Mouse (Mus musculus): ENCODE measurements around the gene Kif5c. TPM values are rescaled to one million over a fixed set of nuclear protein-coding genes. Genes with fewer than 3 reads are reported as not detected.

Gene Kif5c
- polyA plus RNA-seq, 1 experiment from 2014 or later = 3.7 TPM

- 56% methylated on average over 7 of the region's 7 CpGs for WGBS
- ATAC-seq (ENCODE audit: insufficient number of reproducible peaks, low FRiP score, low TSS enrichment, low read depth) = no peak
- no peak overlapping the region for H3K4me2 ChIP-seq
- no peak overlapping the region for H3K4me3 ChIP-seq
- H3K4me1 ChIP-seq = peaks cover 3% of the 10 kb centered on the region; the same call in 1 of the 2 replicates
- H3K27ac ChIP-seq = no peak overlapping the region
- no peaks in the 10 kb centered on the region for H3K9me3 ChIP-seq
- no peaks in the 10 kb centered on the region for H3K36me3 ChIP-seq
- no peak overlapping the region for H3K9ac ChIP-seq
- no peaks in the 10 kb centered on the region for H3K27me3 ChIP-seq
These were observed 59.3 kb downstream of the Kif5c start for GRCm38 (mm10) chr2:49678386-49678785.

DNA sequence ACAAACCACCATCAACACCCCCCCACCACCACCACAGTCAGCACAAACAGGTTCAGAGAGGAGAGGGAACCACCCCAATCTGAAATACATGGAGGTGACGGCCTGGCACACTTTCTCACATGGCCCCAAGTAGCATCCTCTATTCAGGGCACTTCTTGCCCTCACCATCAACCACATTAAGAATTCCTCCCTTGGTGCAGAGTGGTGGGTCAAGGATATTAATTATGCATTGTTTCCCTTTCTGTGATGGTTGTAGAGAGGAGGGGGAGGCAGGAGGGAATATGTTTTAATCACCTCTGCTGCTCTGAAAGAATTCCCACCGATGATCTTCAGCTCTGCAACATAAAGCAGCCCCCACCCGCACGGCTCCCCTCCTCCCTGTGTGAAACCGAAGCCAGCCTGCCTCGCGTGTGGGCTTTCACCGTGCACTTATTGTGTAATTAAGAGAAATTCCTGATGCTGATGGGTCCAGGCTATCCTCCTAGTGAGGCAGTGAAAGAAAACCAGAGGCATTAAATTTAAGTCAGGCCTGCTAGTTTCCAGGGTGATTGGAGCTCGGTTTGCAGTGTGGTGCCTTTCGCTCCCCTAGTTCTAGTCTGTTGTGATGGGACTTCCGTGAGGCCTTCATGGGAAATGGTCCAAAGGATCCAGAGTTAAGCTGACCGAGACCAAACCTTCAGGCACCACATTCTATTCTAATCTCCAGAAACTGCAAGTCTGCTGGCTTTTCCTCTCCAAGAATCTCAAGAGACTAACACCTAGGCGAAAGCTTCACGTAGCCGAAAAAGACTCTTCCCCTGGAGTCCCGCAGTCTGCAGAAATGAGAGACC, 60.3 kb downstream of the Kif5c start:
- WGBS = 63% methylated on average over 16 of the region's 16 CpGs
- H3K27me3 ChIP-seq = no peaks in the 10 kb centered on the region
- H3K4me1 ChIP-seq = peaks cover 5% of the 10 kb centered on the region; the same call in 1 of the 2 replicates
- H3K4me3 ChIP-seq = no peak overlapping the region
- no peaks in the 10 kb centered on the region for H3K9me3 ChIP-seq
- no peak for ATAC-seq (ENCODE audit: insufficient number of reproducible peaks, low FRiP score, low TSS enrichment, low read depth)
- no peak overlapping the region for H3K4me2 ChIP-seq
- H3K27ac ChIP-seq = no peak overlapping the region
- H3K9ac ChIP-seq = no peak overlapping the region
- no peaks in the 10 kb centered on the region for H3K36me3 ChIP-seq

GRCm38 (mm10) chr2:49682754-49683153, 63.7 kb downstream of the Kif5c start:
- no peak for ATAC-seq (ENCODE audit: insufficient number of reproducible peaks, low FRiP score, low TSS enrichment, low read depth)
- H3K4me2 ChIP-seq = no peak overlapping the region
- H3K36me3 ChIP-seq = no peaks in the 10 kb centered on the region
- H3K9me3 ChIP-seq = no peaks in the 10 kb centered on the region
- H3K4me1 ChIP-seq = peaks cover 5% of the 10 kb centered on the region; the same call in 1 of the 2 replicates
- WGBS = 79% methylated on average over 6 of the region's 6 CpGs
- no peak overlapping the region for H3K9ac ChIP-seq
- H3K27me3 ChIP-seq = no peaks in the 10 kb centered on the region
- no peak overlapping the region for H3K27ac ChIP-seq
- H3K4me3 ChIP-seq = no peak overlapping the region

DNA sequence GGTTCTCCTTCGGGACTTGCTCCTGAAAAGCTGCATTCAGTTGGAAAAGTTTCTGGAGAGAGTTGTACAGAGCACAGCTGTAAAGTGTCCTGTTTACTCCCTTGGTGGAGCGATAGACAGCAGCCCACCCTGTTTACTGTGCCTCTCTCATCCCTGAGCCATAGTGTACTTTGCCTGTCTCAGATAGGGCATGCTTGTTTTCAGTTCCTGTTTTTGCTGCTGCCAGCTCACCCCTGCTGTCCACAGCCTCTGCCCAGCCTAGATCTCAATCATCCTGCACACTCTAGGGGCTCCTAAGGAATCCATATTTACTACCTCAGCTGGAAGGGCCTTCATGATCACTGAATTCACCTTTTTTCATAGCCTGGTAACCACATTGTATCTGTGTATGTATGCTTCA, 65.7 kb downstream of the Kif5c start:
- Histone ChIP-seq H3K4me2 (no peak overlapping the region), H3K27me3 (no peaks in the 10 kb centered on the region), H3K4me1 (peaks cover 2% of the 10 kb centered on the region; the same call in 1 of the 2 replicates), H3K9ac (no peak overlapping the region), H3K27ac (no peak overlapping the region), H3K4me3 (no peak overlapping the region), H3K36me3 (no peaks in the 10 kb centered on the region), H3K9me3 (no peaks in the 10 kb centered on the region)
- ATAC-seq (ENCODE audit: insufficient number of reproducible peaks, low FRiP score, low TSS enrichment, low read depth) = no peak
- 77% methylated on average over 2 of the region's 2 CpGs for WGBS

DNA sequence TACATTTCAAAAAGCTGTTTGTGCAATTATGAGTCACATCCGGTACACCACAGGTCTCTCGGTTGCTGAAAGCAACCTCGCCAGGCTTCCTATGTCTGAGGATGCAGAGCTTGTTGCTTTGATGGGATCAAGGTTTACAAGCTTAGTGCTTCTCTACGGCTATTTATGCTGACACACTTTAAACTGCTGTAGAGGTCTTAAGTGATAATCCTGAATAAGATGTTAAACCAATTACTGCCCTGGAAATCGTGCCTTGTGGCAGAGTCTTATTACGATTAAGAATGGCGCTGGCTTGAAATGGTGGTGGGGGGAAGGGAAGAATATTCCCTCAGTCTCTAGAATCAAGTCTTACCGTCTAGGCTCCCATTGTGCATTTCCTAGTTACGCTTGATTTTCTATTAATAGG, 71.3 kb downstream of the Kif5c start:
- no peak overlapping the region for H3K4me3 ChIP-seq
- WGBS = 36% methylated on average over 9 of the region's 9 CpGs
- H3K4me1 ChIP-seq = no peaks in the 10 kb centered on the region
- H3K9ac ChIP-seq = no peak overlapping the region
- no peaks in the 10 kb centered on the region for H3K36me3 ChIP-seq
- no peak overlapping the region for H3K4me2 ChIP-seq
- no peaks in the 10 kb centered on the region for H3K27me3 ChIP-seq
- no peak overlapping the region for H3K27ac ChIP-seq
- no peak for ATAC-seq (ENCODE audit: insufficient number of reproducible peaks, low FRiP score, low TSS enrichment, low read depth)
- H3K9me3 ChIP-seq = no peaks in the 10 kb centered on the region

- H3K36me3 ChIP-seq = no peaks in the 10 kb centered on the region
- 71% methylated on average over 5 of the region's 5 CpGs for WGBS
- H3K9me3 ChIP-seq = no peaks in the 10 kb centered on the region
- H3K4me3 ChIP-seq = no peak overlapping the region
- H3K9ac ChIP-seq = no peak overlapping the region
- H3K4me1 ChIP-seq = no peaks in the 10 kb centered on the region
- no peak overlapping the region for H3K27ac ChIP-seq
- no peaks in the 10 kb centered on the region for H3K27me3 ChIP-seq
- no peak for ATAC-seq (ENCODE audit: insufficient number of reproducible peaks, low FRiP score, low TSS enrichment, low read depth)
- H3K4me2 ChIP-seq = no peak overlapping the region
These were observed 72.3 kb downstream of the Kif5c start for GRCm38 (mm10) chr2:49691441-49691840.

DNA sequence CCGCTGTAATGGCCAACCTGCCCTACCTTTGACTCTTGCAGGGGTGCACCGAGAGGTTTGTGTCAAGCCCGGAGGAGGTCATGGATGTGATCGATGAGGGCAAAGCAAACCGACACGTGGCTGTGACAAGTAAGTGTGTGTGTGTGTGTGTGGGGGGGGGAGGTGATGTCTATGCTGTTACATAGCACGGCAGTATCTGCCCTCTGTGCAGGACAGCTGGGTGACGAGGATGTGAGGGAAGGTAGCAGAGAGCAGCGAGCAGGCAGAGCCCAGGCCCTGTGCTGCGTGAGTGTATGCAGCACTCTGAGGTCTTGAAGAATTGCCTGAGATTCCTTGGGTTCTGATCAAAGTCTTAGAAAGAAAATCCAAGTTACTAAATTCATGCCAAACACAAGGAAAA, 75.6 kb downstream of the Kif5c start:
- Histone ChIP-seq H3K36me3 (no peaks in the 10 kb centered on the region), H3K9me3 (no peaks in the 10 kb centered on the region), H3K27me3 (no peaks in the 10 kb centered on the region), H3K9ac (no peak overlapping the region), H3K4me3 (no peak overlapping the region), H3K4me2 (no peak overlapping the region), H3K27ac (no peak overlapping the region), H3K4me1 (no peaks in the 10 kb centered on the region)
- no peak for ATAC-seq (ENCODE audit: insufficient number of reproducible peaks, low FRiP score, low TSS enrichment, low read depth)
- 71% methylated on average over 10 of the region's 10 CpGs for WGBS

DNA sequence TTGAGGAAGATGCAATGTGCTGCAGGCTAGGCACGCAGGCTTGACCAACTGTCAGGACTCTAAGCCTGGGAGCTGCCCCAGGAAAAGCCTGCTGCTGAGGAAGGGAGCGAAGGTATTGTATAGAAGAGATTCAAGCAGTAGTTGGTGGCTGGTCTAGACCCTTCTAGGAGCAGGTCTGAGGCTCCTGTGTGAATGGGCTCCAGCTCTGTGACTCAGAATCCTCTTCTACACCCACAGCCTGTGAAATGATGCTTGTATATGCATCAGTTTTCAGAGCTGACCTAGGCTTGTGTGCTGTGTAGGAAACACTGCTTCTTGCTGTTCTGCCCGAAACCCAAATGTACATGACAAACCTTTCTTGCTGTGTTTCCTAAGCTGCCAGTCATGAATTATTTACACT, 76.4 kb downstream of the Kif5c start:
- Histone ChIP-seq H3K27me3 (no peaks in the 10 kb centered on the region), H3K36me3 (no peaks in the 10 kb centered on the region), H3K4me3 (no peak overlapping the region), H3K27ac (no peak overlapping the region), H3K4me2 (no peak overlapping the region), H3K4me1 (no peaks in the 10 kb centered on the region), H3K9me3 (no peaks in the 10 kb centered on the region), H3K9ac (no peak overlapping the region)
- 87% methylated on average over 3 of the region's 3 CpGs for WGBS
- no peak for ATAC-seq (ENCODE audit: insufficient number of reproducible peaks, low FRiP score, low TSS enrichment, low read depth)

DNA sequence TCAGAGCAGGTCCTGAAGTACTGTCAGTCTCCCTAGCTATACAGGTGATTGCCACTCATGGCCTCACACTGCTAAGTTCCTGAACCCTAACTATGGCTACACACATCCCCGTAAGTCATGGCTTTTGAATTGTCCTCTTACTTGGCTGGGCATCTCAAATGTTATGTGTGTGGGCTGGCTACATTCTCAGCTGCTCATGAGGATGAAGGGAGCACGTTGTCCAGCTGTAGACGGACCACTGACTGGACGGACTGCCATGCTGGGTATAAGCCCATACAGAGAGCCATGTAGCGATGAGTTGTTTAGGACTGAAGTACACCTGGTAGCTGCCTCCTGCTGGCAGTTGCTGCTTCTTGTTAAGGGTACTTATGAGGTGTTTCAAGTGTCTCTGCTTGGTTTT, 79.8 kb downstream of the Kif5c start:
- Histone ChIP-seq H3K4me1 (no peaks in the 10 kb centered on the region), H3K9me3 (no peaks in the 10 kb centered on the region), H3K9ac (no peak overlapping the region), H3K4me3 (no peak overlapping the region), H3K36me3 (no peaks in the 10 kb centered on the region), H3K27me3 (no peaks in the 10 kb centered on the region), H3K4me2 (no peak overlapping the region), H3K27ac (no peak overlapping the region)
- no peak for ATAC-seq (ENCODE audit: insufficient number of reproducible peaks, low FRiP score, low TSS enrichment, low read depth)
- WGBS = 86% methylated on average over 5 of the region's 5 CpGs

DNA sequence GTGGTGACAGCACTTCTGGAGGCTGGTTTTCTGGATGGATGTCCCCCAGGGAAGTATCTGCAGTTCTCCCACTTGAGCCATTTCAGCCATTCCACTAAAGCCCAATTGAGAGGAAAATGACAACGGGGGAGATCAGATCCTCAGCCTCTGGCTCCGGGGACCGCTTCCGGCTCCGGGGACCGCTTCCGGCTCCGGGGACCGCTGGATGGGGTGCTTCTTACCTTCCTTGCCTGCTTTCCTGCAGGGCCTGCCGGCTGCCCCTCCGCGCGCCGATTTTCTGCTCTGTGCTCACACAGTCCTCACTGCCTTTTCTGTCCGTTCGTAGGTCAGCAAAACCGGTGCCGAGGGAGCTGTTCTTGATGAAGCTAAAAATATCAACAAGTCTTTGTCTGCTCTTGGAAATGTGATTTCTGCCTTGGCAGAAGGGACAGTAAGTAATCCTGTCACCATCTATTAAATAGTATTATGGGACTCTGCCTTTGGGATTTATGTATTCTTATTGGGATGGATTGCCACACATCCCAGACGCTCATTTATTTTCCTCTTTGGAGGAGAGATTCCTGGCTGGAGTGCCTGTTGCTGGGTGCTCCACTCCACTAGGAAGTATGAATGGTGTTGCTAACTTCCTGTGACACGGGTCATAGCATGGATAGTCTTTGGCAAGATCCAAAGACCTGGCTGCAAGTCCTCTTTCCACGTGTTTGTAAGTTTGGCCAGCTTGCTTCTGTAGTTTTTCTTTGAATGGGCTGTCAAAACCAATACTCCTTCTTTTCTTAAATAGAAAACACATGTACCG, 81.3 kb downstream of the Kif5c start:
- H3K4me1 ChIP-seq = no peaks in the 10 kb centered on the region
- no peak overlapping the region for H3K4me3 ChIP-seq
- 87% methylated on average over 22 of the region's 22 CpGs for WGBS
- H3K36me3 ChIP-seq = 0 out of 2 replicates have a peak, but pooled peaks cover 4% of the 10 kb centered on the region
- no peak for ATAC-seq (ENCODE audit: insufficient number of reproducible peaks, low FRiP score, low TSS enrichment, low read depth)
- no peaks in the 10 kb centered on the region for H3K9me3 ChIP-seq
- H3K27ac ChIP-seq = no peak overlapping the region
- no peaks in the 10 kb centered on the region for H3K27me3 ChIP-seq
- no peak overlapping the region for H3K4me2 ChIP-seq
- H3K9ac ChIP-seq = no peak overlapping the region

DNA sequence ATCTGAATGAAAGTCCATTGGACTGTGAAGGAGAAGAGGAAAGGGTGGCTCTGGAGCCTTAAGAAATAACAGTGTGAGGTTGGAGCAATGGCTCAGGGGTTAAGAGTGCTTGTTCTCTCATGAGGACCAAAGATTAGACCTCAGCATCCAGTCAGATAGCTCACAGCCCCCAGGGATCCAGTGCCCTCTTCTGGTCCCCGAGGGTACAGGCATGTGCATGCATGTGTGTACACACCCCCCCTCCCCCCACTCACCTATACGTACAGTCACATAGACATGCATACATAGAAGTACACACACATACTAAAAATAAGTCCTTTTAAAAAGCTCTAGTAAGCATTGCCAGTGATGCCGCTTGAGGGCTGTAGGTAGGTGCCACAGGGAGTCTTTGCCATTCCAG, 91.1 kb downstream of the Kif5c start:
- Histone ChIP-seq H3K4me1 (no peaks in the 10 kb centered on the region), H3K36me3 (no peaks in the 10 kb centered on the region), H3K27ac (no peak overlapping the region), H3K4me2 (no peak overlapping the region), H3K9ac (no peak overlapping the region), H3K4me3 (no peak overlapping the region), H3K9me3 (no peaks in the 10 kb centered on the region), H3K27me3 (no peaks in the 10 kb centered on the region)
- 78% methylated on average over 3 of the region's 3 CpGs for WGBS
- ATAC-seq (ENCODE audit: insufficient number of reproducible peaks, low FRiP score, low TSS enrichment, low read depth) = no peak

DNA sequence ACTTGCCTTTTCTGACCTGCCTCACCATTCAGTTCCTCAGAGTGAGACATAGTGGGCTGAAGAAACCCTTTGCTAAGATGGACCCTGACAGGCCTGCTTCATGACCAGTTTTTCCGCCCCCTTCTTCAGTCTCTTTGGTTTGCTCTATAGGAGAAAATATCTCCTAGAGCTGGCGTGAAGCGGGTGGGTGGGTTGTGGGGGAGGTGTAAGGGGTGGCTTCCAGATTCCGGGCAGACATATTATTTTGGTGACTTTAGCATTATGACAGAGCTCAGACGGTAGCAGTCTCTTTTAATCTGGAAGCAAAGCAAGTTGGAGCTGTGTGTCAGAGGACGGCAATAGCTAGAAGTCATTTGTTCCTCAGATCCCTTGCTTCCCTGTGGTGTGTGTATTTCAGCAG, 92.6 kb downstream of the Kif5c start:
- ATAC-seq (ENCODE audit: insufficient number of reproducible peaks, low FRiP score, low TSS enrichment, low read depth) = no peak
- Histone ChIP-seq H3K9ac (no peak overlapping the region), H3K4me1 (no peaks in the 10 kb centered on the region), H3K4me2 (no peak overlapping the region), H3K36me3 (no peaks in the 10 kb centered on the region), H3K4me3 (no peak overlapping the region), H3K27ac (no peak overlapping the region), H3K9me3 (no peaks in the 10 kb centered on the region), H3K27me3 (no peaks in the 10 kb centered on the region)
- 78% methylated on average over 6 of the region's 6 CpGs for WGBS
